Mouse (Mus musculus) lung, adult 18-20 months (tissue): Measurements from ENCODE around the gene Crygs.

Experiments
- DNase-seq, 2 experiments: peaks; one replicate each; pipeline ENCODE4 v3.0.0; 2022; ENCODE audit warnings: mixed read lengths in 2 of 2

The Crygs gene

GRCm38 (mm10) chr16:22811477-22811876 lies at the start of gene Crygs:
Gene Crygs, minus strand, starts transcription at chr16:22811577.
- DNase-seq = no peak

- DNase-seq = peak; percentile 99
Observed at GRCm38 (mm10) chr16:22857431-22858113, 46.2 kb upstream of the Crygs start, which contains the start of the genes Tbccd1 and Dnajb11. Gene Tbccd1, minus strand, starts transcription at chr16:22857669. Gene Dnajb11, plus strand, starts transcription at chr16:22857845.

- DNase-seq = no peak
Observed at GRCm38 (mm10) chr16:22856773-22857172, 45.4 kb upstream of the Crygs start.

GRCm38 (mm10) chr16:22852709-22853108 lies 41.3 kb upstream of the Crygs start:
- DNase-seq = no peak

GRCm38 (mm10) chr16:22848331-22848730 lies 37.0 kb upstream of the Crygs start:
- DNase-seq = no peak

GRCm38 (mm10) chr16:22847686-22848085 lies 36.3 kb upstream of the Crygs start:
- DNase-seq = no peak

GRCm38 (mm10) chr16:22845481-22845880 lies 34.1 kb upstream of the Crygs start:
- DNase-seq = no peak

- DNase-seq = no peak
Observed at GRCm38 (mm10) chr16:22844834-22845233, 33.5 kb upstream of the Crygs start.

GRCm38 (mm10) chr16:22844061-22844801 lies 32.9 kb upstream of the Crygs start:
- peak; percentile 81 to 86 for DNase-seq

- DNase-seq = no peak
Observed at GRCm38 (mm10) chr16:22842871-22843270, 31.5 kb upstream of the Crygs start.

GRCm38 (mm10) chr16:22839146-22839857 lies 27.9 kb upstream of the Crygs start:
- no peak for DNase-seq

- no peak for DNase-seq
Observed at GRCm38 (mm10) chr16:22832932-22833525, 21.7 kb upstream of the Crygs start.

- no peak for DNase-seq
Observed at GRCm38 (mm10) chr16:22820731-22821130, 9.4 kb upstream of the Crygs start.

GRCm38 (mm10) chr16:22807468-22808070 lies 3.8 kb downstream of the Crygs start:
- peak; percentile 16 to 43 for DNase-seq

- no peak for DNase-seq
Observed at GRCm38 (mm10) chr16:22802786-22803185, 8.6 kb downstream of the Crygs start.

GRCm38 (mm10) chr16:22800849-22801109 lies 10.6 kb downstream of the Crygs start:
- no peak for DNase-seq

GRCm38 (mm10) chr16:22800026-22800848 lies 11.1 kb downstream of the Crygs start:
- DNase-seq = no peak

- peak in 1 of 2 experiments; percentile 9 for DNase-seq
Observed at GRCm38 (mm10) chr16:22798520-22798919, 12.9 kb downstream of the Crygs start.

GRCm38 (mm10) chr16:22797521-22797920 lies 13.9 kb downstream of the Crygs start:
- no peak for DNase-seq

- peak in 1 of 2 experiments; percentile 14 for DNase-seq
Observed at GRCm38 (mm10) chr16:22795497-22795896, 15.9 kb downstream of the Crygs start.

GRCm38 (mm10) chr16:22791235-22791634 lies 20.1 kb downstream of the Crygs start:
- DNase-seq = no peak

- no peak for DNase-seq
Observed at GRCm38 (mm10) chr16:22789908-22790367, 21.4 kb downstream of the Crygs start.
